15 mouse cellular contexts compared by ENCODE assay signal in genomic region chr9:40364312-40364711, GRCm38 (mm10).
"Had no signal": no experiment of that assay in that cellular context is flagged by ENCODE, and none has a peak within 500 bp of the region (broad histone marks: within the 10 kb centered on the region; RNA-seq: fewer than 3 reads in every experiment).

No protein-coding gene starts in this region.

- H3K9ac ChIP-seq: liver, embryonic 15.5 days; neural tube, embryonic 12.5 days had no signal

- H3K4me1 ChIP-seq: limb, embryonic 10.5 days; liver, embryonic 15.5 days had no signal

- DNase-seq: kidney, adult 8-10 months; kidney, postnatal 25 days; lung, adult 2 months; lung, postnatal 36 days; midbrain, embryonic 14.5 days; retina, postnatal 1 day; right cerebral cortex, postnatal 14 days; thymus, postnatal 4 days had no signal

- ATAC-seq: intestine, postnatal 0 days; lung, postnatal 0 days had no signal

- H3K4me3 ChIP-seq: limb, embryonic 10.5 days; liver, embryonic 15.5 days; myocyte; neural tube, embryonic 12.5 days had no signal

- H3K27ac ChIP-seq: limb, embryonic 10.5 days; liver, embryonic 15.5 days; neural tube, embryonic 12.5 days had no signal

- H3K9me3 ChIP-seq: limb, embryonic 10.5 days; liver, embryonic 15.5 days; neural tube, embryonic 12.5 days had no signal

- H3K36me3 ChIP-seq: limb, embryonic 10.5 days; liver, embryonic 15.5 days; neural tube, embryonic 12.5 days had no signal

- H3K4me2 ChIP-seq: liver, embryonic 11.5 days; liver, embryonic 15.5 days; neural tube, embryonic 12.5 days had no signal

- H3K27me3 ChIP-seq: liver, embryonic 15.5 days; neural tube, embryonic 12.5 days had no signal
